Mouse (Mus musculus): ENCODE data around the gene Tdrd6.

Gene Tdrd6

GRCm38 (mm10) chr17:43629496-43630426, at the start of gene Tdrd6:
Gene Tdrd6, minus strand, starts transcription at chr17:43630299.
- DNase-seq (ENCODE audit: low spot score), result peak; percentile 35

DNA sequence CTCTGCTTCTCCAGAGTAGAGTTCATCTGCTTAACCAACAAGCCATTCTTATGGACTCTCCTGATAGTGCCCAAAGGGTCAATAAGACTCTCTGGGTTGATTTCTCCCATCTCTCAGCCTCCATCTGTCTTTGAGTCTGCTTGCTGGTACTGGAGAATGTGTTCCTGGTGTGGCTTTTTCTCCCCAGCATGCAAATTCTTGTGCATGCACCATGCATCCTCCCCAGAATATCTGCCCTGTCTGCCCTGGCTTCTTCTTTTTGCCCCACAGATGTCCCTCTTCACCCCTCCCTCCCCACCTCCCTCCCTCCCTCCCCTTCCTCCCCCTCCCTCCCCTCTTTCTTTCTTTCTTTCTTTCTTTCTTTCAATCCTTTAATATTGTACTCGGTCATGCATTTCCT, 47.2 kb upstream of the Tdrd6 start:
- no peak for DNase-seq (ENCODE audit: low spot score)

DNA sequence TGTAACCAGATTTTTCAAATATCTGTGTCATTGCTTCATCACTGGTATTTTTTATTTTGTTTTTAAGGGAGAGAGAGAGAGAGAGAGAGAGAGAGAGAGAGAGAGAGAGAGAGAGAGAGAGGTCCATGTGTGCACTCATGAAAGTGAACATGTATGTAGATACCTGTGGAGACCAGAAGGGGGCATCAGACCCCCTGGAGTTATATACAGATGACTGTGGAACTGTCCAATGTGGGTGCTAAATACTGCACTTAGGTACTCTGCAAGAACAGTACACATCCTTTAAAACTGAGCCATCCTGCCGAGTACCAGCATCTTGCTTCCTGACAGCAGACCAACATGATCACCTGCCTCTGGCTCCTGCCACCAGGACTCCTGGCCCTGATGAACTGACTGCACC, 46.1 kb upstream of the Tdrd6 start:
- DNase-seq (ENCODE audit: low spot score), result no peak

DNA sequence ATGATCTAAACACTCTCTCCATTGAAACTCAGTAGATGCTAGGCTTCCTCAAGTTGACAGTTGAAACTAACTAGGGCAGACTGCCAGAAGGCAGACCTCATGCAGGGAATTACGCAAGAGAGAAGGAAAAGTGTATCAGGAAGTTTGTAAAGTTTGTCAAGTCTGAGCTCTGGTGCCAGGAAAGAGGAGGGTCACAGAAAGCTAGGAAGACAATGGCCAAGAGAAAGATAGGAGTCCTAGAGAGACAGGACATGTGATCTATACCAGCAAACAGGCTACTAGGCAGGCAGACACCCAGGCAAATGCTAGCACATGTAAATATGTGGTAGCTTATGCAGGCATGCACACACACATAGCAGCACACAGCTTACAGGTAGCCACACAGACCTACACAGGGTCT, 45.1 kb upstream of the Tdrd6 start:
- DNase-seq (ENCODE audit: low spot score), result no peak

DNA sequence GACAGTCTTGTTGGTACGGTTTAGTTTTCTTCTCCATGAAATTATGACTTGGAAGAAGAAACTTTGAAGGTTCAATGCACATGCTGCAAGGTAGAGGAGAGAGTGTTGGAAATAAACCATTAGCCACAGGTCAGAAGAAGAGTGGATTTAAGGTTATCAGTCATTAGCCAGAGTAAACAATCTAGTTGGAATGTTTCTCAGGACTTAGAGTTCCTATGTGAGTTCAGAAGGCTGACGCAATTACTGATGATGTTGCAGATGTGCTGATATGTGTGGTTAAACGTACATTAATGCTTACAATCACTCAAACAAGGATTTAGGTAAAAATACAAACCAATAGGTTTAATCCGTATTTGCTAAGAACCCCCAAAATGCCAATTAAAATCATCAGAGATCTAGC, 41.8 kb upstream of the Tdrd6 start:
- no peak for DNase-seq (ENCODE audit: low spot score)

GRCm38 (mm10) chr17:43669145-43669695, 39.1 kb upstream of the Tdrd6 start:
- no peak for DNase-seq (ENCODE audit: low spot score)

DNA sequence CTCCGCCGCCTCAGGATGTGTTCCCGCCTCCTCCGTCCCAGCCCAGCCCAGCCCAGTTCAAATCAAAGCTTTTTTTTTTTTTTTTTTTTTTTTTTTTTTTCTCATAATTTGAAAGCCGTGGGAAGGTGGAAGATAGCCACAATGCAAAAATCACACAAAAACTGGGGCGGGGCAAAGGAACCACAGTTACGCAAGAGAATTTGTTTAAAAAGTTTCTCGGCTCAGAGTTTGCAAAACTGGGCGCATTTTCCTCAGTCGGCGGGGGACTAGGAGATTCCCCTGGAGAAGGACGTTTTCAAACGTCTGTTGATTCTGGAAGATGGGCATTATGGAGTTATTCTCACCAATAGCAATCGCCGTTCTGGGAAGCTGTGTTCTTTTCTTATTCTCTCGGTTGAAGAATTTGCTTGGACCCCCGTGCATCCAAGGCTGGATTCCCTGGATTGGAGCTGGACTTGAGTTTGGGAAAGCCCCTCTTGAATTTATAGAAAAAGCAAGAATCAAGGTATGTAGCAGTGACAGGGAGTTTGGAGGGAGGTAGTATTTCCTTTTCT, 37.3 kb upstream of the Tdrd6 start, which contains the start of gene Cyp39a1:
Gene Cyp39a1 (plus strand): TSS at position 136 of the 554 bp plus-strand sequence.
- peak; percentile 31 for DNase-seq (ENCODE audit: low spot score)

GRCm38 (mm10) chr17:43666576-43667289, 36.6 kb upstream of the Tdrd6 start, which contains the start of gene Slc25a27:
Gene Slc25a27, minus strand, starts transcription at chr17:43667214.
- peak; percentile 94 for DNase-seq (ENCODE audit: low spot score)

DNA sequence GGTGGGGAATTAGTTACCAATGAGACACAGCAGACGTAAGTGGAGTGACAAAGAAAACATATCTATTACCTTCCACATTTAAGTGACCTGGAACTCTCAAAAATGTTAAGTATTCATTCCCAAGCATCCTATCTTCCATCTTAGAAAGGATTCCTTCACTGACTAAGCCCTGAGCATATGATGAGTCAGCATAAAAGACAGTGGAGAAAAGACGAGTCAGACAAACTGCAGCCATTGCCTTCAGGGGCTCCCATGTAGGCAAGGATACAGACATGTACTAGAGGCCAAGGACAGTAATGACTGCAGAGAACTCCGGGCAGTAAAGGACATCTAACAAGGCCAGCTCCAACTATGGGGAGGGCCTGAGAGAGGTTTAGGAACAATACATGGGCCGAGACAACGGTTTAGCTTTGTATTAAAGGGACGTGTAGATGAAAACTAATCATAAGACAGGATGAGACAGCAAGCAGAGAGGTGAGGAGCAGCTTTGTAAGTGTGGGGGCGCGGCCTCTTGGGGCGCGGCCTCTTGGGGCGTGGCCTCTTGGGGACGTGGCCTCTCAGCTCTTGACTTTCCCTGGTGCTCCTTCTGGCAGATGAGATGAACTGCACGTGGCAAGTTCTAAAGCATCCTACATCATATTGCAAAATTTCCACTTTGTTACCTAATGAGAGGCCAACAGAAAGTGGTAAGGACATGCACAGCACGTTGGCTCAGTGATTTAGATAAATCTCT, 21.4 kb upstream of the Tdrd6 start:
- no peak for DNase-seq (ENCODE audit: low spot score)

GRCm38 (mm10) chr17:43649641-43650436, 19.7 kb upstream of the Tdrd6 start:
- DNase-seq (ENCODE audit: low spot score), result no peak

GRCm38 (mm10) chr17:43646925-43647324, 16.8 kb upstream of the Tdrd6 start:
- DNase-seq (ENCODE audit: low spot score), result no peak

GRCm38 (mm10) chr17:43645136-43645535, 15.0 kb upstream of the Tdrd6 start:
- DNase-seq (ENCODE audit: low spot score), result no peak

- DNase-seq (ENCODE audit: low spot score), result no peak
Observed at GRCm38 (mm10) chr17:43644375-43644774, 14.3 kb upstream of the Tdrd6 start.

- DNase-seq (ENCODE audit: low spot score), result no peak
Observed at GRCm38 (mm10) chr17:43643191-43643590, 13.1 kb upstream of the Tdrd6 start.

- DNase-seq (ENCODE audit: low spot score), result no peak
Observed at GRCm38 (mm10) chr17:43640825-43641224, 10.7 kb upstream of the Tdrd6 start.

DNA sequence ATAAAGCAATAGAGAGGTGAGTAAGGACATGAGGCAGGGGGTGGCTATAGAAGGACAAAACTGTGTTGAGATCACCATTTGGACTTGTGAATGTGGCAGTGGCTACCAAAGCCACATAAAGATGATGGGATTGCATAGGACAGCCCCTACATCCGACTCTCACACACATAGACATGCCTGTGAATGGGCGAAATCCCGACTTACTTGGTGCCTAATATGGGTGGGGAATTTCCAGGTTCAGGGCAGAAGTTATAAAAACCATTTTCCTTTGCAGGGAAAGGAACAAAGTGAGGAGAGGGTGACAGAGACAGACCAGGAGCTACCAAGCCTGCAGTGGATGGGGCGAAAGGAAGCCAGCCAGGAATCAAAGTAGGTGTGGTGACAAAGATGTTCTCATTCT, 7.0 kb upstream of the Tdrd6 start:
- DNase-seq (ENCODE audit: low spot score), result no peak

- no peak for DNase-seq (ENCODE audit: low spot score)
Observed at GRCm38 (mm10) chr17:43630427-43630760, 295 bp upstream of the Tdrd6 start.

DNA sequence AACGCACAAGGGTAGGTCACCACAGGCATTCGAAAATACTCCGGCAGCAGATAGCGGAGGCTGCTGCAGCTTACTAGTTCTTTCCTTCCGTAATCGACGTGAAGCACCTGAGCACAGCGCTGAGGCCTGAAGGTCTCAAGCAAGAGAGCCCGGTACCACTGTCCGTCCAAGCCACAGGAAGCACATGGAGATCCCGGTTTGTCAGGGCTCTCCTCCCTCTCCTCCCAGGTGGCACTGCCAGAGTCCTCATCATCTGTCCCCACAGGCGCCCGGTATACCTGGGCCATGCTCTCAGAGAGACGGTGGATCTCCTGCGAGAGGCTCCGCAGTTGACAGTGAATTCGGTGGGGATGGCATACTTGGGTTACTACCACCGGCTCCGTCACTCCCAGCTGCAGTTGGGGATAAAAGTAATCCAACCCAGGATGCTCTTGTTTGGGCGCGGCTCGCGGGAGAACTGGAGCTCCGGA, 1.0 kb downstream of the Tdrd6 start:
- DNase-seq (ENCODE audit: low spot score), result no peak

GRCm38 (mm10) chr17:43628246-43628645, 1.9 kb downstream of the Tdrd6 start:
- no peak for DNase-seq (ENCODE audit: low spot score)

- no peak for DNase-seq (ENCODE audit: low spot score)
Observed at GRCm38 (mm10) chr17:43622076-43622475, 8.0 kb downstream of the Tdrd6 start.

- no peak for DNase-seq (ENCODE audit: low spot score)
Observed at GRCm38 (mm10) chr17:43619156-43619555, 10.9 kb downstream of the Tdrd6 start.
